Mouse (Mus musculus) midbrain, embryonic 16.5 days (tissue): ENCODE measurements at regions not wholly inside any gene's neighbourhood (a gene's known extent, or its start where the extent isn't known, plus 50 kb on each side); places are given as distances from the start of the nearest gene placed in this dataset.

Experiments
- ATAC-seq: fragments of 200-750 bp; cut with Nextera tagmentation; 2 replicates; pipeline ENCODE4 v1.8.0; 2017; ENCODE audit warnings: moderate TSS enrichment
- H3K27ac ChIP-seq: fragments of 300-500 bp; sonication (generic); 2 replicates; pipeline ENCODE4 v1.5.1; 2014; ENCODE audit warnings: mild to moderate bottlenecking, low read length, mixed read lengths
- H3K27me3 ChIP-seq: fragments of 300-500 bp; sonication (generic); 2 replicates; pipeline ENCODE4 v1.6.1; 2014; ENCODE audit warnings: low read depth, low read length, mixed read lengths; ENCODE audit not compliant: control insufficient read depth, insufficient read depth
- H3K36me3 ChIP-seq: fragments of 300-500 bp; sonication (generic); 2 replicates; pipeline ENCODE4 v1.6.1; 2014; ENCODE audit warnings: mild to moderate bottlenecking, low read length, moderate library complexity, mixed read lengths; ENCODE audit not compliant: control insufficient read depth, insufficient read depth
- H3K4me1 ChIP-seq: fragments of 300-500 bp; sonication (generic); 2 replicates; pipeline ENCODE4 v1.6.1; 2014; ENCODE audit warnings: mild to moderate bottlenecking, low read length, mixed read lengths; ENCODE audit not compliant: control insufficient read depth, insufficient read depth
- H3K4me2 ChIP-seq: fragments of 300-500 bp; sonication (generic); 2 replicates; pipeline ENCODE4 v1.6.1; 2014; ENCODE audit warnings: mild to moderate bottlenecking, low read length, mixed read lengths
- H3K4me3 ChIP-seq: fragments of 300-500 bp; sonication (generic); 2 replicates; pipeline ENCODE4 v1.5.1; 2014; ENCODE audit warnings: low read depth, mild to moderate bottlenecking, low read length, moderate library complexity, mixed read lengths
- H3K9ac ChIP-seq: fragments of 300-500 bp; sonication (generic); 2 replicates; pipeline ENCODE4 v1.6.1; 2014; ENCODE audit warnings: low read depth, low read length, mixed read lengths
- H3K9me3 ChIP-seq: fragments of 300-500 bp; sonication (generic); replicated peaks from 2 replicates; pipeline ENCODE4 v1.6.1; 2014; ENCODE audit warnings: mild to moderate bottlenecking, low read length, mixed read lengths; ENCODE audit not compliant: control insufficient read depth, poor library complexity, severe bottlenecking
- WGBS: fragments of 180-500 bp; shearing (Covaris S2); extraction: QIAGEN DNeasy Blood & Tissue Kit; methylation state at CpG from one replicate; pipeline ENCODE4 v1.1.7; 2014; 5-methylcytosine and 5-hydroxymethylcytosine counted together

DNA sequence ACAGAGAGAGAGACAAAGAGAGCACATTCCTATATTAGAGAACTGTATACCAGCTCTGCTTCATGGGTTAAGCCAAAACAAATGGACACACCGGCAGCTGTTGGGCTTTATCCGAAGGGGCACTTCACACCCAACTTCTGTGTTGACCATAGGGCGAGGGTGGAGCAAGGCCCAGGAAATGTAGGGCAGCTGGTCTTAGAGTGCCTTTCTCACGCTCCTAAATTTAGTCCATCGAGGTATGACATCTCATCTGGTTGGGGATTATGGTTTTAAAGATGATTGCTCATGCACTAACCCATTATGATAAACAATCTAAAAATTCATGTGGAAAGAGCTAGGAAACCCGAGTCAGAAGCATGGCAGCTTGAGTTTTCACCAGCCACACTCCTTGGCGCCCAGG, 63.6 kb upstream of the Ralgps2 start:
- Histone ChIP-seq H3K4me3 (no peak overlapping the region), H3K27ac (no peak overlapping the region), H3K36me3 (no peaks in the 10 kb centered on the region), H3K4me2 (no peak overlapping the region), H3K9me3 (no peaks in the 10 kb centered on the region), H3K4me1 (peaks cover under 1% of the 10 kb centered on the region), H3K9ac (no peak overlapping the region), H3K27me3 (no peaks in the 10 kb centered on the region)
- 92% methylated on average over 7 of the region's 7 CpGs for WGBS
- no peak for ATAC-seq

DNA sequence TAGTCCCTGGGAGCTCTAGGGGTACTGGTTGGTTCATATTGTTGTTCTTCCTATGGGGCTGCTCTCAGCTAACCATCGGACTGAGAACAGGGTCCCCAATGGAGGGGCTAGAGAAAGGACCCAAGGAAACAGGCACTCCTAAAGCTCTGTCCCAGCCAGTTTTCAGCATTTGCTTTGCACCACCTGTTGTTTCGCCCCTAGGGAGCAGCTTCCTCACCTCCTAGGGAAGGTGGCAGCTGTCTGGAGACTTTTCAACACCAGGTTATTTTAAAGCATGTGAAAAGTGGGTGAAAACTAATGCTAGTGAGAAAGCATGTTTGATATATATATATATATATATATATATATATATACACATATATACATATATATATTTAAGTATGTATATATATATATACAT, 62.8 kb upstream of the Ralgps2 start:
- no peaks in the 10 kb centered on the region for H3K9me3 ChIP-seq
- no peak overlapping the region for H3K27ac ChIP-seq

DNA sequence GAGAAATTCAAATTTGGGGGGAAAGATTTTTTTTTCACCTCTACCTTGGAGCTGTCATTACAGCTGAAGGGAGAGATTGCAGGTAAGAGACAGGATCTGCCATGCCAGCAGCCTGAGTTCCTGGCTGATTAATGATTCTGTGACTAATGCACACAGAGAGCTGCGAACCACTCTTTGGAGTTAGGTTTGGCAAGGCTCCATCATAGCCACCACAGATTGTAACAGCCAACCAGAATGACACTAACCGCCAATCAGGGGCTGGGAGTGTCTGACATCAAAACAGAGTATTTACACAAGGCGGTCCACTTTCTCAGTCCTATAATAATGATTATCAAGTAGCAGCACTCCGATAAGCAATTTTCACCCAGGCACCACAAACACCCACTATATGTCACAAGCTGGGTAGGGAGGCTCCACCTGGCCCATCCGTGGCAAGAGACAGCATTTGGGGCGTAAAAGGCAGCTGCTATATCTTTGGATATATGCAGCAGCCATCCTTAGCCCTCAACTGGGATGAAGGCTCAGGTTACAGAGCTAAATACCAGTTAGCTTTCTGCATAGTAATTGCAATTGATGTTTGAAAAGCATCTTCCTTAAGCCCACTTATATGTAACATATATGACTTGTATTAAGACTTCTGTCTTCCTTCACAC, 61.7 kb upstream of the Ralgps2 start:
- H3K9me3 ChIP-seq: no peaks in the 10 kb centered on the region
- 67% methylated on average over 6 of the region's 6 CpGs for WGBS
- peaks cover 7% of the 10 kb centered on the region for H3K4me1 ChIP-seq
- H3K27ac ChIP-seq: no peak overlapping the region
- H3K4me3 ChIP-seq: no peak overlapping the region
- H3K9ac ChIP-seq: no peak overlapping the region
- H3K27me3 ChIP-seq: no peaks in the 10 kb centered on the region
- H3K4me2 ChIP-seq: no peak overlapping the region
- ATAC-seq: no peak
- no peaks in the 10 kb centered on the region for H3K36me3 ChIP-seq

More for the DNA sequence above, 62.8 kb upstream of the Ralgps2 start:
- no peaks in the 10 kb centered on the region for H3K36me3 ChIP-seq
- H3K4me2 ChIP-seq: no peak overlapping the region
- no peak overlapping the region for H3K4me3 ChIP-seq
- no peak overlapping the region for H3K9ac ChIP-seq
- no peak for ATAC-seq
- peaks cover 4% of the 10 kb centered on the region for H3K4me1 ChIP-seq
- 90% methylated on average over 2 of the region's 2 CpGs for WGBS
- no peaks in the 10 kb centered on the region for H3K27me3 ChIP-seq

DNA sequence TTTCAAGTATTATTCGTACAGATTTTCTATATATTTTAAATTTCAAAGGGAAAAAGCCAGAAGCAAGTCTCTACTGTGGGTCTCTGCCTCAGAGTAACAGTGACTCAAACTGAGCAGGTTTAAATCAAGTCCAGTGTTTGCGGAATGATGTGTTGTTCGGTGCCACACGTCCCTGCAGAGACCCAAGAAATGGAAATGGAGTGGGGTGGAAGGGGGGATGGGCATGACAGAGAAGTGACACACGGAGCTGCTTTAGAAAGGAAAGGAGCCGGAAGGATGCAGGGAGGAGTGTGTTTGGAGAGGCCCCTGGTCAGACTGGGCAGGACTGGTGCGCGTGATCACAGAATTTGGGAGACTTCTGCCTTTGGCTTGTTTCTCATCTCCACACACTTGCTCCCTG, 60.5 kb upstream of the Ralgps2 start:
- Histone ChIP-seq H3K36me3 (no peaks in the 10 kb centered on the region), H3K9me3 (no peaks in the 10 kb centered on the region), H3K4me1 (peaks cover 7% of the 10 kb centered on the region), H3K27me3 (no peaks in the 10 kb centered on the region), H3K4me2 (no peak overlapping the region), H3K9ac (no peak overlapping the region), H3K27ac (no peak overlapping the region), H3K4me3 (no peak overlapping the region)
- WGBS: 52% methylated on average over 8 of the region's 8 CpGs
- ATAC-seq: no peak

DNA sequence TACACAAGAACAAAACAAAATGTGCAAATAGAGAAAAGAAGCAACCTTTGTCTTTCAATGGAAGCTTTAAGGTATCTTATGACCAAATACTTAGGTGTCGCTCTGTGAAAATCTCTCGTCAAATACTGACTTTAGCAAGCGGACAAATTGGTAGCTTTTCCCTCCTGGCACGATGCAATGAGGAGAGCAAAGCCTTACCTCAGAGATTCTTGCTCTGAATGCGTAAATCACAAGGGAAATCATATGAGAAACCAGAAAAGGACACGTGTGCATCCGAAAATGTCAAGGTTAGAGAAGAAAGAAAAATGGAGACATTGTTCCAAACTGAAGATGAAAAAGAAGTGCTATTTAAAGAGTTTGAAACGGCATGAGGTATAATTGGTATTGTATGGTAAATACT, 59.8 kb upstream of the Ralgps2 start:
- H3K4me1 ChIP-seq: peaks cover 7% of the 10 kb centered on the region

DNA sequence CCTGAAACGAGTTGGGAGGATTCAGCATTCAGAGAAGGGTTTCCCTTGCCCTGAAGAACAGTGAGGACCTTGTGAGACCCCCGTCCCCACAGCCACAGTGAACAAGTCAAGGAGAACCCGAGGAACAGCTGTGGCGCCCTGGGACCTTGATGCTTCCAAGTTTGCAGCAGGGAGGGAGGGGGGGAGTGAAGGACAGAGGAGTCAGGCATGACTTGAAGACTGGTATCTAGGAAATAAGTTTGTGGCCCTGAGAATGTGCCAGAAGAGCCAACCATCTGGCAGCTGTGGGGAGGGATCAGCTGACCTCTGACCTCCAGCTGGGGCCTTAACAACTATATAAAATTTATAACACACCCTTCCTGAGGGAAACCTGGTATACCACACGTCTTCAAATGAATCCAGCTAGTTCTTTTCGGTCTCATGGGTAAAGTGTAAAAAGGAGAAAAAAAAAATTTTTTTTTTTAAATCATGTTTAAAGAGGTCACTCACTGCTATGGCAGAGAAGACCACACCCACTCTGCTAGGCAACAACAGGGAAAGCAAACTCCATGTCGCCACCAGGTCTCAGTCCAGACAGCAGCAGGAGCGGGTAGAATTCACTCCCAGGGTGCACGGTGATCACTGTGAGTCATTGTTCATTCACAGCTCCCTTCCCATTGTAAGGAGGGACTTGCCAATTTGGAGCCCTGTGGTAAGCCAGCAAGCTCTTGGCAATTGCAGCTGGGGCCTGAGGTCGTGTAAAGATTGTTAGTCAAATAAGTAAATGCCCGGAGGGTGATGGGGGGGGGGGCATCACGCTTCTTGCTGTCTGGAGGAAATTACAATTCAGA, 58.3 kb upstream of the Ralgps2 start:
- no peak overlapping the region for H3K27ac ChIP-seq
- H3K36me3 ChIP-seq: no peaks in the 10 kb centered on the region
- peaks cover 7% of the 10 kb centered on the region for H3K4me1 ChIP-seq
- ATAC-seq: peak; percentile 72
- H3K4me2 ChIP-seq: no peak overlapping the region
- H3K27me3 ChIP-seq: no peaks in the 10 kb centered on the region
- 18% methylated on average over 12 of the region's 12 CpGs for WGBS
- no peak overlapping the region for H3K9ac ChIP-seq
- no peak overlapping the region for H3K4me3 ChIP-seq
- H3K9me3 ChIP-seq: no peaks in the 10 kb centered on the region

More for the DNA sequence above, 59.8 kb upstream of the Ralgps2 start:
- Histone ChIP-seq H3K27ac (no peak overlapping the region), H3K4me2 (no peak overlapping the region), H3K4me3 (no peak overlapping the region), H3K9ac (no peak overlapping the region), H3K9me3 (no peaks in the 10 kb centered on the region), H3K27me3 (no peaks in the 10 kb centered on the region), H3K36me3 (no peaks in the 10 kb centered on the region)
- no peak for ATAC-seq
- WGBS: 79% methylated on average over 8 of the region's 8 CpGs

DNA sequence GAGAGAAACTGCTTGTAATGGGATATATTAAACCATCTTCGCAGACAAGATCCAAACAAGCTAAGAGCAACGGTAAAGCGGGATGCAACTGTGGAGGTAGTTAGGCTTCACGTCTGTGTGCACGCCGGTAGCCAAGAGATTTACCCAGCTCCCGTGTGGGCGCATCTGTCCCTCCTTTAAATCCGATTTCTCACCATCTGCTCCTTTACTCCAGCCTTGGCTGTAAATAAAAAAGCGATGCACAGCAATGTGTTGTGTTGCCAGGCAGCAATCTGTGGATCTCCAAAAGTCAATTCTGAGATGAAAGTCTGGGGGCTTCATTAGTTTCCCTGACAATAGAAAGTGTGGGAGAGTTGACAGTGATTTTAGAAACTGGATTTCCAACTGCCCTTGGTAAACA, 57.6 kb upstream of the Ralgps2 start:
- H3K4me1 ChIP-seq: peaks cover 7% of the 10 kb centered on the region
- 29% methylated on average over 10 of the region's 10 CpGs for WGBS

DNA sequence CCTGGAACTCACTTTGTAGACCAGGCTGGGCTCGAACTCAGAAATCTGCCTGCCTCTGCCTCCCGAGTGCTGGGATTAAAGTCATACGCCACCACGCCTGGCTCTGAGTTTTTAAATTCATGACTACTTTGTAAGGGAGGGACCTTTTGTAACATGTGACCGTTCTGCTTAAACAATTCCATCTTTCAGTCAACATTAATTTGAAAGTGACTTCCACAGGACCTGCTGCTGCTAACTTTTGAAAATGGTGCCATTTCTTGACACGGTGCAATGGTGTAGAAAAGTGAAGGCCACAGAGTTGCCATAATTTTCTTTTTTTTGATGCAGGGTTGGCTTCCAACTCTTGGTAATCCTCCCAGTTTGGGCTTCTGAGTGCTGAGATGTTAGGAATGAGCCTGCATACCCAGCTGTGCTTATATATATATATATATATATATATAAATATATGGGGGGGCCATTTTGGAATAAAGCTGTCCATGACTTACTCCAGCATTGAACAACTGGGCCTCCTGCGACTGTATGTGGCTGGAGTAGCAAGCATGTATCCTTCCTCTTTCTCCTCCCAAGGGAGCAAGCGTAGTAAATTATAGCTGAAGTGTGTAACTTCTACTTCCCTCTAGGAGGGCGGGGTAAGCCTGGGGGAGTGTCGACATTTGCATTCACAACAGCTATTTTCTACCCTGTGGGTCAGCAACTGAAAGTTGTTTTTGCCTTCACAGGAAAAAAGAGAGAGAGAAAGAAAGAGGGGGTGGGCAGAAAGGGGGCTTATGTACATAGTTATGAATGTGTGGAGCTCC, 56.9 kb upstream of the Ralgps2 start:
- 88% methylated on average over 10 of the region's 10 CpGs for WGBS

More for the DNA sequence above, 57.6 kb upstream of the Ralgps2 start:
- H3K4me2 ChIP-seq: no peak overlapping the region
- ATAC-seq: no peak
- no peak overlapping the region for H3K4me3 ChIP-seq
- H3K36me3 ChIP-seq: no peaks in the 10 kb centered on the region
- H3K9me3 ChIP-seq: no peaks in the 10 kb centered on the region
- no peak overlapping the region for H3K9ac ChIP-seq
- no peaks in the 10 kb centered on the region for H3K27me3 ChIP-seq
- H3K27ac ChIP-seq: 0 out of 2 replicates have a peak overlapping the region, but pooled peaks have one; percentile 19

More for the DNA sequence above, 56.9 kb upstream of the Ralgps2 start:
- no peak overlapping the region for H3K4me3 ChIP-seq
- no peaks in the 10 kb centered on the region for H3K27me3 ChIP-seq
- H3K9me3 ChIP-seq: no peaks in the 10 kb centered on the region
- H3K4me2 ChIP-seq: no peak overlapping the region
- no peak overlapping the region for H3K9ac ChIP-seq
- no peaks in the 10 kb centered on the region for H3K36me3 ChIP-seq
- ATAC-seq: no peak
- H3K27ac ChIP-seq: no peak overlapping the region
- peaks cover 7% of the 10 kb centered on the region for H3K4me1 ChIP-seq
